In the genomic region with DNA sequence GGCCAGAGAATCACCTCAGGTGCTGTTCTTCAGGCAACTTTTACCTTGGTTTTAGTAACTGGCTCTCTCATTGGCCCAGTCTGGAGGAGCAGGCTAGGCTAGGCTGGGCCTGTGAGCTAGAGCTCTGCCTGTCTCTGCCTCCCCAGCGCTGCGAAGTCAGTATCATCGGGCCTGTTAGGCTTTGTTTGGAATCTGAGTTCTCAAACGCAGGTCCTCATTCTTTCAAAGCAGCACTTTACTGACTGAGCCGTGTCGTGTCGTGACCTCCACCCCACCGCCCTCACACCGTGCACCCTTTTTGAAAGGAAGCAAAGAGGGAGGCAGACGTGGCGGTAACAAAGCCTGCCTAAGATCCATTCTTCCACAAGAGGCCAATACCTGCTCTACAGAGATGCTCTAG, we compare ENCODE assay signal across 7 mouse cellular contexts. TPM values are rescaled to one million over a fixed set of nuclear protein-coding genes. Genes with fewer than 3 reads are reported as not detected.
DNase-seq lines count a peak whose midpoint lies in the region; ATAC-seq and TF ChIP-seq lines count a peak whose summit lies in the region.

No protein-coding gene starts in this region.

- peak overlapping the region; percentile 90 for H3K27ac ChIP-seq in thymus, adult 2 months (ENCODE audit: control insufficient read depth, insufficient read depth, low read length)
- H3K27ac ChIP-seq in forebrain, embryonic 11.5 days (ENCODE audit: low read depth, low read length) = no peak overlapping the region
- H3K27ac ChIP-seq in limb, embryonic 14.5 days (replicated peaks; ENCODE audit: low read depth, low read length) = peak overlapping the region; percentile 64

- no peaks in the 10 kb centered on the region for H3K27me3 ChIP-seq in thymus, adult 2 months (ENCODE audit: control insufficient read depth, insufficient read depth, low read length)
- H3K27me3 ChIP-seq in forebrain, embryonic 11.5 days (ENCODE audit: control insufficient read depth, insufficient read depth, low read length) = no peaks in the 10 kb centered on the region
- H3K27me3 ChIP-seq in limb, embryonic 14.5 days (ENCODE audit: control insufficient read depth, insufficient read depth, low read length) = no peaks in the 10 kb centered on the region

- TF ChIP-seq POLR2A in thymus, adult 2 months (IDR thresholded peaks at IDR 0.05; ENCODE audit: control insufficient read depth, extremely low read depth, insufficient read depth, low read length, poor library complexity) = no peak
- TF ChIP-seq POLR2A in limb, embryonic 14.5 days (IDR thresholded peaks at IDR 0.05; ENCODE audit: borderline replicate concordance, extremely low read depth, insufficient read depth, insufficient read length) = no peak

- peak overlapping the region; percentile 64 for H3K4me2 ChIP-seq in forebrain, embryonic 11.5 days (ENCODE audit: low read depth, low read length, severe bottlenecking)
- peak overlapping the region; percentile 91 for H3K4me2 ChIP-seq in limb, embryonic 14.5 days (replicated peaks; ENCODE audit: low read depth, low read length, severe bottlenecking)

- no peak for TF ChIP-seq CTCF in thymus, adult 2 months (IDR thresholded peaks at IDR 0.05; ENCODE audit: borderline replicate concordance, control insufficient read depth, extremely low read depth, insufficient read depth, low read length, poor library complexity)

- 36% methylated on average over 11 of the region's 11 CpGs for WGBS in thymus, adult 2 months
- WGBS in forebrain, embryonic 11.5 days = 34% methylated on average over 11 of the region's 11 CpGs
- WGBS in limb, embryonic 14.5 days = 51% methylated on average over 11 of the region's 11 CpGs

- no peaks in the 10 kb centered on the region; the same call in 1 of the 2 replicates for H3K9me3 ChIP-seq in forebrain, embryonic 11.5 days (ENCODE audit: control insufficient read depth, low read length)
- H3K9me3 ChIP-seq in limb, embryonic 14.5 days (ENCODE audit: control insufficient read depth, low read length) = 0 out of 2 replicates have a peak, but pooled peaks cover under 1% of the 10 kb centered on the region

- ATAC-seq in forebrain, embryonic 11.5 days (replicated peaks; ENCODE audit: low FRiP score) = no peak
- ATAC-seq in limb, embryonic 14.5 days (ENCODE audit: low FRiP score, low read depth) = no peak

- H3K9ac ChIP-seq in forebrain, embryonic 11.5 days (ENCODE audit: low read length) = peak overlapping the region; percentile 84
- peak overlapping the region; percentile 83 for H3K9ac ChIP-seq in limb, embryonic 14.5 days (ENCODE audit: low read depth, low read length, severe bottlenecking)

- peaks cover 6% of the 10 kb centered on the region for H3K4me1 ChIP-seq in thymus, adult 2 months (replicated peaks; ENCODE audit: control insufficient read depth, insufficient read depth, low read length)
- H3K4me1 ChIP-seq in forebrain, embryonic 11.5 days (replicated peaks; ENCODE audit: control insufficient read depth, insufficient read depth, low read length) = peaks cover 7% of the 10 kb centered on the region; the same call in 1 of the 2 replicates
- peaks cover 15% of the 10 kb centered on the region; the same call in 1 of the 2 replicates for H3K4me1 ChIP-seq in limb, embryonic 14.5 days (ENCODE audit: control insufficient read depth, insufficient read depth, low read length)

- H3K36me3 ChIP-seq in thymus, adult 2 months (ENCODE audit: control insufficient read depth, insufficient read depth, low read length) = no peaks in the 10 kb centered on the region
- H3K36me3 ChIP-seq in forebrain, embryonic 11.5 days (ENCODE audit: control insufficient read depth, insufficient read depth, low read length) = no peaks in the 10 kb centered on the region
- H3K36me3 ChIP-seq in limb, embryonic 14.5 days (ENCODE audit: control insufficient read depth, insufficient read depth, low read length) = no peaks in the 10 kb centered on the region

- peak; percentile 60 for DNase-seq in thymus, adult 2 months
- DNase-seq in thymus, postnatal 0 days (ENCODE audit: low spot score) = no peak
- no peak for DNase-seq in forebrain, embryonic 11.5 days (ENCODE audit: low spot score)
- DNase-seq in limb, embryonic 14.5 days (ENCODE audit: low spot score) = no peak
- DNase-seq in spleen, postnatal 4 days (ENCODE audit: low spot score in 2 of 2) = peak; percentile 31 to 71
- DNase-seq in frontal cortex, adult 2 months (ENCODE audit: extremely low spot score in 1 of 2, low spot score in 1 of 2) = no peak
- DNase-seq in embryo, embryonic 10.5 days (ENCODE audit: low spot score) = no peak

- H3K4me3 ChIP-seq in thymus, adult 2 months (ENCODE audit: control insufficient read depth, insufficient read depth, low read length) = peak overlapping the region; percentile 49
- peak overlapping the region; percentile 97 for H3K4me3 ChIP-seq in forebrain, embryonic 11.5 days (ENCODE audit: low read depth, low read length)
- peak overlapping the region; percentile 84 for H3K4me3 ChIP-seq in limb, embryonic 14.5 days (replicated peaks; ENCODE audit: low read length)

RNA-seq across cellular contexts. Expression of a gene that starts 0.9 kb away (rescaled TPM):
- polyA plus RNA-seq in thymus, adult 2 months (2012; rRNA removed) = 163 and 186 TPM in 2 replicates
- polyA plus RNA-seq in thymus, postnatal 0 days (2015; fragmentation: Nextera tagmentation; extraction: Ambion mirVana) = 140 and 190 TPM in 2 replicates
- polyA plus RNA-seq in forebrain, embryonic 11.5 days (2014; fragmentation: Nextera tagmentation; extraction: Ambion mirVana) = 28.8 and 33.2 TPM in 2 replicates
- 62.0 and 70.9 TPM in 2 replicates for polyA plus RNA-seq in limb, embryonic 14.5 days (2012; rRNA removed)
- polyA plus RNA-seq in limb, embryonic 14.5 days (2014; fragmentation: Nextera tagmentation; extraction: Ambion mirVana) = 92.2 and 96.6 TPM in 2 replicates
- 14.2 and 16.3 TPM in 2 replicates for polyA plus RNA-seq in frontal cortex, adult 2 months (2012; rRNA removed)

Comparison
In these comparisons a context has a peak if more than half of its experiments do, and no peak if none do; other contexts are left out.
1. DNase-seq: peak in thymus, adult 2 months (single experiment) and spleen, postnatal 4 days (2 of 2); none in thymus, postnatal 0 days (single experiment), forebrain, embryonic 11.5 days (single experiment), limb, embryonic 14.5 days (single experiment), frontal cortex, adult 2 months (0 of 2) and embryo, embryonic 10.5 days (single experiment).
2. Peak in every context shown above with its lines, with median percentiles within 50 percentile points of each other: H3K4me3 ChIP-seq.